Mouse (Mus musculus): ENCODE measurements around the gene Mboat2. TPM values are rescaled to one million over a fixed set of nuclear protein-coding genes. Genes with fewer than 3 reads are reported as not detected.

Gene Mboat2
- polyA plus RNA-seq, 1 experiment from 2014 or later: 44.5 TPM

DNA sequence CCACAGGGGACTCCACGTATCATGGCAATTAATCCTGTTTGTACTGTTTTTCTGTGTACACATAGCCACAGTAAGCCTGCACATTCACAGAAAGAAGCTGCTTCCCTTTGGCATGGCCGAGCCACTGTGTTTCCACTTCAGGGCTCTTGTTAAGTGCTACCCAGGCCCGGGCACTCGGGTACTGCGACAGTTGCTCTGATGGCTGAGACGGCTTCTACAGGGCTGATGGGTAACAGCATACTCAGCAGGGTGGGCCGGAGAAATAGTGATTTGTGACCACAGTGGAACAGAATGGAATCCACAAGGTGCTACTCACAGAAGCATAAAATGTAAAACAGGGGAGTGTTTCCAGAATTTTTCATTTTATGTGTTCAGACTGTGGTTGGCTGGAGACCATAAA is 98.4 kb downstream of the Mboat2 start:
- Histone ChIP-seq H3K27ac (peak overlapping the region; percentile 0; the same call in 1 of the 2 replicates), H3K4me1 (replicated peaks; ENCODE audit: insufficient read depth, low read length) (0 out of 2 replicates have a peak, but pooled peaks cover 10% of the 10 kb centered on the region)

GRCm38 (mm10) chr12:24930760-24931159 is 100.1 kb downstream of the Mboat2 start:
- TF ChIP-seq CTCF (IDR thresholded peaks at IDR 0.05; ENCODE audit: low read depth): no peak
- Histone ChIP-seq H3K4me3 (replicated peaks; ENCODE audit: low read depth, low read length) (no peak overlapping the region), H3K4me2 (ENCODE audit: low read length) (no peak overlapping the region), H3K36me3 (ENCODE audit: insufficient read depth, low read length) (no peaks in the 10 kb centered on the region), H3K9me3 (replicated peaks; ENCODE audit: low read length) (no peaks in the 10 kb centered on the region), H3K27me3 (ENCODE audit: insufficient read depth, low read length) (no peaks in the 10 kb centered on the region), H3K4me1 (replicated peaks; ENCODE audit: insufficient read depth, low read length) (0 out of 2 replicates have a peak, but pooled peaks cover 10% of the 10 kb centered on the region), H3K9ac (ENCODE audit: low read depth, low read length) (no peak overlapping the region), H3K27ac (no peak overlapping the region)
- 41% methylated on average over 3 of the region's 3 CpGs for WGBS
- no peak for DNase-seq (ENCODE audit: low spot score)
- ATAC-seq (replicated peaks; ENCODE audit: low FRiP score, low read depth): no peak

More for the DNA sequence above, 98.4 kb downstream of the Mboat2 start:
- H3K9ac ChIP-seq (ENCODE audit: low read depth, low read length): no peak overlapping the region
- TF ChIP-seq CTCF (IDR thresholded peaks at IDR 0.05; ENCODE audit: low read depth): no peak
- H3K36me3 ChIP-seq (ENCODE audit: insufficient read depth, low read length): no peaks in the 10 kb centered on the region
- H3K9me3 ChIP-seq (replicated peaks; ENCODE audit: low read length): no peaks in the 10 kb centered on the region
- WGBS: 51% methylated on average over 7 of the region's 7 CpGs
- no peaks in the 10 kb centered on the region for H3K27me3 ChIP-seq (ENCODE audit: insufficient read depth, low read length)
- H3K4me3 ChIP-seq (replicated peaks; ENCODE audit: low read depth, low read length): no peak overlapping the region
- no peak overlapping the region for H3K4me2 ChIP-seq (ENCODE audit: low read length)
- DNase-seq (ENCODE audit: low spot score): peak; percentile 21
- no peak for ATAC-seq (replicated peaks; ENCODE audit: low FRiP score, low read depth)

DNA sequence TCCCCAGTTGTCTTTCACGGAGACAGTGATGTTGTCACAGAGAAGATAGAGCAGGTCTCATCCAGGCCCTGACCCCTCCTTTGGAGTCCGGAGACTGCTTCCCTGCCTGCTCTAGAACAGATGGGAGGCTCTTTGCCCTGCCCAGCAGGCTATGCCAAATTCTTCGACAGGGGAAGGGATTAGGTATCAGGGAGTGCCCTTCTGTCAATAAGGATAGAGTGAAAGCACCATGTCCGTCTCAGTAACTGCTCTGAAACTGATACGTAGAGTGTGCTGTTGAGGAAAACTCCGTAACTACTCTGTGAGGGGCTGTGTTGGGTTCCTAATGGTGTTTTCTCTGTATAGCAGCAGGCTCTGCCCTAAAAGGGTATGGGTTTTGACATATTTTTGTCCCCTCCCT is 101.4 kb downstream of the Mboat2 start:
- Histone ChIP-seq H3K4me1 (replicated peaks; ENCODE audit: insufficient read depth, low read length) (0 out of 2 replicates have a peak, but pooled peaks cover 10% of the 10 kb centered on the region), H3K9me3 (replicated peaks; ENCODE audit: low read length) (no peaks in the 10 kb centered on the region), H3K4me3 (replicated peaks; ENCODE audit: low read depth, low read length) (no peak overlapping the region), H3K27ac (no peak overlapping the region), H3K27me3 (ENCODE audit: insufficient read depth, low read length) (no peaks in the 10 kb centered on the region), H3K36me3 (ENCODE audit: insufficient read depth, low read length) (no peaks in the 10 kb centered on the region), H3K4me2 (ENCODE audit: low read length) (no peak overlapping the region), H3K9ac (ENCODE audit: low read depth, low read length) (no peak overlapping the region)
- no peak for TF ChIP-seq CTCF (IDR thresholded peaks at IDR 0.05; ENCODE audit: low read depth)
- ATAC-seq (replicated peaks; ENCODE audit: low FRiP score, low read depth) (peak; percentile 31; the same call in 1 of the 2 replicates), DNase-seq (ENCODE audit: low spot score) (peak; percentile 88)
- 55% methylated on average over 6 of the region's 6 CpGs for WGBS

GRCm38 (mm10) chr12:24933206-24933775 is 102.6 kb downstream of the Mboat2 start:
- DNase-seq (ENCODE audit: low spot score) (no peak), ATAC-seq (replicated peaks; ENCODE audit: low FRiP score, low read depth) (no peak)
- H3K4me2 ChIP-seq (ENCODE audit: low read length): no peak overlapping the region
- WGBS: 82% methylated on average over 1 of the region's 1 CpGs
- H3K9me3 ChIP-seq (replicated peaks; ENCODE audit: low read length): no peaks in the 10 kb centered on the region
- no peak overlapping the region for H3K9ac ChIP-seq (ENCODE audit: low read depth, low read length)
- no peak overlapping the region for H3K4me3 ChIP-seq (replicated peaks; ENCODE audit: low read depth, low read length)
- no peak for TF ChIP-seq CTCF (IDR thresholded peaks at IDR 0.05; ENCODE audit: low read depth)
- H3K27ac ChIP-seq: 0 out of 2 replicates have a peak overlapping the region, but pooled peaks have one; percentile 8
- H3K36me3 ChIP-seq (ENCODE audit: insufficient read depth, low read length): no peaks in the 10 kb centered on the region
- no peaks in the 10 kb centered on the region for H3K27me3 ChIP-seq (ENCODE audit: insufficient read depth, low read length)
- H3K4me1 ChIP-seq (replicated peaks; ENCODE audit: insufficient read depth, low read length): 0 out of 2 replicates have a peak, but pooled peaks cover 9% of the 10 kb centered on the region

- 49% methylated on average over 3 of the region's 3 CpGs for WGBS
- H3K27ac ChIP-seq: peak overlapping the region; percentile 8; the same call in 1 of the 2 replicates
- 0 out of 2 replicates have a peak, but pooled peaks cover 6% of the 10 kb centered on the region for H3K4me1 ChIP-seq (replicated peaks; ENCODE audit: insufficient read depth, low read length)
- peak; percentile 44 for DNase-seq (ENCODE audit: low spot score)
- H3K4me2 ChIP-seq (ENCODE audit: low read length): no peak overlapping the region
- H3K9ac ChIP-seq (ENCODE audit: low read depth, low read length): no peak overlapping the region
- no peaks in the 10 kb centered on the region for H3K27me3 ChIP-seq (ENCODE audit: insufficient read depth, low read length)
- no peak for ATAC-seq (replicated peaks; ENCODE audit: low FRiP score, low read depth)
- no peak overlapping the region for H3K4me3 ChIP-seq (replicated peaks; ENCODE audit: low read depth, low read length)
- 0 out of 2 replicates have a peak, but pooled peaks cover 1% of the 10 kb centered on the region for H3K36me3 ChIP-seq (ENCODE audit: insufficient read depth, low read length)
- no peaks in the 10 kb centered on the region for H3K9me3 ChIP-seq (replicated peaks; ENCODE audit: low read length)
- TF ChIP-seq CTCF (IDR thresholded peaks at IDR 0.05; ENCODE audit: low read depth): no peak
These were observed 103.3 kb downstream of the Mboat2 start for GRCm38 (mm10) chr12:24933996-24934395.

DNA sequence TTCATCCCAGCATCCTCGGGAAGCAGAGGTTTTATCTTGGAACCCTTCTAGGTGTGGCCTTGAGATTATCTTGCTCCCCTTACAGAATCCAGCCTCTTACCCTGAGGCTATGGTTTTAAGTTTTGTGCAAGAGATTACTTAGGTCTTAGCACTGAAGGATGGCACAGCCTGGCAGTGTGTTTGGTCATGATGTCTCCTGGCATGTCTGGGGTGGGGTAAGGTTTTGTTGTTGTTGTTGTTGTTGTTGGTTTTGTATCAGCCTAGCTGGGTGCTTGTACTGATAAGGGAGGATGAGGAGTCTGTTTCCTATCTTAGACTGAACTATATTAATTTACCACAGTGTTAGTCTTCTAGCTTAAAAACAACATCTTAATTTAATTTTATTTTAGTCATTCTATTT is 105.6 kb downstream of the Mboat2 start:
- no peaks in the 10 kb centered on the region for H3K9me3 ChIP-seq (replicated peaks; ENCODE audit: low read length)
- DNase-seq (ENCODE audit: low spot score) (no peak), ATAC-seq (replicated peaks; ENCODE audit: low FRiP score, low read depth) (no peak)
- H3K36me3 ChIP-seq (ENCODE audit: insufficient read depth, low read length): peaks cover 8% of the 10 kb centered on the region; the same call in 1 of the 2 replicates
- H3K4me3 ChIP-seq (replicated peaks; ENCODE audit: low read depth, low read length): no peak overlapping the region
- TF ChIP-seq CTCF (IDR thresholded peaks at IDR 0.05; ENCODE audit: low read depth): no peak
- no peaks in the 10 kb centered on the region for H3K27me3 ChIP-seq (ENCODE audit: insufficient read depth, low read length)
- 44% methylated on average over 1 of the region's 1 CpGs for WGBS
- no peak overlapping the region for H3K9ac ChIP-seq (ENCODE audit: low read depth, low read length)
- H3K27ac ChIP-seq: no peak overlapping the region
- no peak overlapping the region for H3K4me2 ChIP-seq (ENCODE audit: low read length)
- H3K4me1 ChIP-seq (replicated peaks; ENCODE audit: insufficient read depth, low read length): 0 out of 2 replicates have a peak, but pooled peaks cover 6% of the 10 kb centered on the region
